Mouse (Mus musculus) ES-E14 (cell line): ENCODE results near the gene Bgn. TPM values are rescaled to one million over a fixed set of nuclear protein-coding genes. Genes with fewer than 3 reads are reported as not detected.

Source experiments
- DNase-seq: peaks from one replicate; pipeline ENCODE4 v3.0.0-alpha.2; 2013; ENCODE audit warnings: low read depth, low spot score
- H3K27ac ChIP-seq: 2 replicates; pipeline ENCODE4 v1.5.1; 2012; ENCODE audit warnings: low read depth, mild to moderate bottlenecking, low read length, moderate library complexity, mixed read lengths; ENCODE audit not compliant: poor library complexity, insufficient read depth, severe bottlenecking
- H3K36me3 ChIP-seq: 2 replicates; pipeline ENCODE4 v1.6.1; 2012; ENCODE audit warnings: mild to moderate bottlenecking, low read length, moderate library complexity, mixed read lengths; ENCODE audit not compliant: control insufficient read depth, poor library complexity, insufficient read depth, severe bottlenecking
- H3K4me1 ChIP-seq, 2 experiments: fragments of 150-350 bp in 1 of 2; sonication (generic) in 1 of 2; 2 replicates each; pipeline ENCODE4 v1.6.1; 2012; ENCODE audit warnings: low read length in 2 of 2, mild to moderate bottlenecking in 1 of 2, mixed read lengths in 1 of 2; ENCODE audit not compliant: control insufficient read depth in 2 of 2, insufficient read depth in 2 of 2, poor library complexity in 1 of 2
- H3K4me3 ChIP-seq, 2 experiments: fragments of 150-350 bp in 1 of 2; sonication (generic) in 1 of 2; 2 replicates each; pipeline ENCODE4 v1.5.1; 2012; ENCODE audit warnings: low read length in 2 of 2, low read depth in 1 of 2, mild to moderate bottlenecking in 1 of 2, mixed read lengths in 1 of 2; ENCODE audit not compliant: insufficient read depth in 1 of 2, poor library complexity in 1 of 2, severe bottlenecking in 1 of 2
- H3K9ac ChIP-seq: 2 replicates; pipeline ENCODE4 v1.6.1; 2012; ENCODE audit warnings: low read depth, mild to moderate bottlenecking, low read length, mixed read lengths; ENCODE audit not compliant: poor library complexity, insufficient read depth, severe bottlenecking
- H3K9me3 ChIP-seq: fragments of 150-350 bp; sonication (generic); 2 replicates; pipeline ENCODE4 v1.6.1; 2012; ENCODE audit warnings: low read depth, mild to moderate bottlenecking, low read length; ENCODE audit not compliant: control insufficient read depth, insufficient read depth
- CHD2 ChIP-seq: IDR thresholded peaks from 2 replicates; pipeline ENCODE4 v1.6.1; 2014; ENCODE audit warnings: mild to moderate bottlenecking, low read depth, low read length, inconsistent platforms
- HCFC1 ChIP-seq: IDR thresholded peaks from 2 replicates; pipeline ENCODE4 v1.6.1; 2012; ENCODE audit warnings: low read length, inconsistent platforms, borderline replicate concordance; ENCODE audit not compliant: insufficient read depth
- MAFK ChIP-seq: IDR thresholded peaks from 2 replicates; pipeline ENCODE4 v1.6.1; 2014; ENCODE audit warnings: mild to moderate bottlenecking, low read depth, low read length, inconsistent platforms; ENCODE audit not compliant: insufficient read depth
- ZC3H11A ChIP-seq: IDR thresholded peaks from 2 replicates; pipeline ENCODE4 v1.6.1; 2012; ENCODE audit warnings: low read depth, mild to moderate bottlenecking, inconsistent platforms, low read length, borderline replicate concordance
- ZNF384 ChIP-seq: IDR thresholded peaks from 2 replicates; pipeline ENCODE4 v1.6.1; 2012; ENCODE audit warnings: low read depth, low read length, inconsistent platforms
- in situ Hi-C, 2 experiments: fragments of 600-800 bp; cut with MboI; formaldehyde crosslinking; loops; one replicate each; pipeline ENCODE4 v1.15.1; 2025; ENCODE audit warnings: low sequenced_read_pairs in 2 of 2, inconsistent platforms in 1 of 2; ENCODE audit not compliant: unreplicated experiment in 2 of 2
- total RNA-seq: library from RNA; depleted of rRNA; stranded (reverse); fragments of 300-350 nt; gene quantifications from 2 replicates; pipeline ENCODE4 v1.2.3, GENCODE M21; 2012

Bgn gene
- total RNA-seq, 1 experiment = 12.0 TPM

- no peak overlapping the region for H3K4me3 ChIP-seq
- H3K27ac ChIP-seq = no peak overlapping the region
- no peaks in the 10 kb centered on the region for H3K36me3 ChIP-seq
- H3K9me3 ChIP-seq = no peaks in the 10 kb centered on the region
- in situ Hi-C loops = no loop called here
- no peak for DNase-seq
- H3K9ac ChIP-seq = no peak overlapping the region
- no peaks in the 10 kb centered on the region for H3K4me1 ChIP-seq
- TF ChIP-seq HCFC1 (no peak), ZC3H11A (no peak), ZNF384 (no peak), CHD2 (no peak), MAFK (no peak)
Observed at GRCm38 (mm10) chrX:73509209-73509608, 25.8 kb downstream of the Bgn start.

- DNase-seq = no peak
- in situ Hi-C loops = no loop called here
- H3K27ac ChIP-seq = no peak overlapping the region
Observed at GRCm38 (mm10) chrX:73512904-73513303, 29.5 kb downstream of the Bgn start.

GRCm38 (mm10) chrX:73516556-73516955, 33.2 kb downstream of the Bgn start:
- Histone ChIP-seq H3K9me3 (no peaks in the 10 kb centered on the region), H3K27ac (no peak overlapping the region)
- in situ Hi-C loops = no loop called here

More at GRCm38 (mm10) chrX:73512904-73513303, 29.5 kb downstream of the Bgn start:
- H3K9me3 ChIP-seq = no peaks in the 10 kb centered on the region
- H3K36me3 ChIP-seq = no peaks in the 10 kb centered on the region
- TF ChIP-seq ZNF384 (no peak), ZC3H11A (no peak), MAFK (no peak), CHD2 (no peak), HCFC1 (no peak)
- no peak overlapping the region for H3K9ac ChIP-seq
- no peak overlapping the region for H3K4me3 ChIP-seq
- H3K4me1 ChIP-seq = no peaks in the 10 kb centered on the region

GRCm38 (mm10) chrX:73517060-73517600, 33.7 kb downstream of the Bgn start:
- no peak overlapping the region for H3K4me3 ChIP-seq
- DNase-seq = no peak
- H3K27ac ChIP-seq = no peak overlapping the region
- no peaks in the 10 kb centered on the region for H3K9me3 ChIP-seq
- TF ChIP-seq MAFK (no peak), ZC3H11A (no peak), CHD2 (no peak), HCFC1 (no peak), ZNF384 (no peak)
- in situ Hi-C loops = no loop called here
- H3K9ac ChIP-seq = no peak overlapping the region
- H3K4me1 ChIP-seq = no peaks in the 10 kb centered on the region
- H3K36me3 ChIP-seq = no peaks in the 10 kb centered on the region

More at GRCm38 (mm10) chrX:73516556-73516955, 33.2 kb downstream of the Bgn start:
- Histone ChIP-seq H3K4me3 (no peak overlapping the region), H3K36me3 (no peaks in the 10 kb centered on the region), H3K9ac (no peak overlapping the region), H3K4me1 (no peaks in the 10 kb centered on the region)
- TF ChIP-seq HCFC1 (no peak), ZC3H11A (no peak), CHD2 (no peak), MAFK (no peak), ZNF384 (no peak)
- no peak for DNase-seq

GRCm38 (mm10) chrX:73520692-73521091, 37.3 kb downstream of the Bgn start:
- H3K4me1 ChIP-seq = no peaks in the 10 kb centered on the region
- H3K4me3 ChIP-seq = no peak overlapping the region
- TF ChIP-seq HCFC1 = no peak
- no peak for TF ChIP-seq ZC3H11A
- TF ChIP-seq ZNF384 = no peak
- no peak for TF ChIP-seq CHD2
- no peak for TF ChIP-seq MAFK
- no peaks in the 10 kb centered on the region for H3K36me3 ChIP-seq
- no peaks in the 10 kb centered on the region for H3K9me3 ChIP-seq
- in situ Hi-C loops = no loop called here
- no peak overlapping the region for H3K27ac ChIP-seq
- no peak overlapping the region for H3K9ac ChIP-seq
- DNase-seq = no peak
